Mouse (Mus musculus) C2C12 (cell line): Measurements from ENCODE around the gene Zbtb7b.
"Not testable (repeated sequence)": the region's sequence is repeated elsewhere in the genome, so short reads cannot be mapped to it uniquely, and the experiment has no call there.

ENCODE experiments used
- CTCF ChIP-seq: IDR thresholded peaks from one replicate; pipeline ENCODE4 v1.5.1; 2011; ENCODE audit not compliant: control insufficient read depth, insufficient read depth, insufficient read length
- USF1 ChIP-seq: IDR thresholded peaks from one replicate; pipeline ENCODE4 v1.6.1; 2011; ENCODE audit warnings: low read depth, mild to moderate bottlenecking, control low read depth, moderate library complexity

DNA sequence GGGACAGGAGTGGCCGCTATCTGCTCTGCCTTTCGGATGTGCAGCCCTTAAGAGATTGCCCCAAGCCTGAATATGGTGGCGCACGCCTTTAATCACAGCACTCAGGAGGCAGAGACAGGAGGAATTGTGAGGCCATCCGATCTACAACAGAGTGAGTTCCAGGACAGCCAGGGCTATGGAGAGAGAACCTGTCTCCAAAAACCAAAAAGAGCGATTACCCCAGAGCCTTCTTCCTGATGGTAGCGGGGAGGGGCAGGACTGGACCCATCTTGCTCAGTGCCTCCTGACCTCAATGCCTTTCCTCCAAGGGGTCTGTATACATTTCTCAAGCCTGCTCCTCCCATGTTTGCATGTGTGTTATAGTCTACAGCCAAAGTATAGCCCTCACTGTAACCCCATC is 34.4 kb upstream of the Zbtb7b start:
- TF ChIP-seq CTCF, USF1: not testable (repeated sequence)
